Mouse (Mus musculus): ENCODE data around the gene Qsox2. TPM values are rescaled to one million over a fixed set of nuclear protein-coding genes. Genes with fewer than 3 reads are reported as not detected.

The Qsox2 gene
- polyA plus RNA-seq, 1 experiment from 2014 or later = 21.7 TPM

DNA sequence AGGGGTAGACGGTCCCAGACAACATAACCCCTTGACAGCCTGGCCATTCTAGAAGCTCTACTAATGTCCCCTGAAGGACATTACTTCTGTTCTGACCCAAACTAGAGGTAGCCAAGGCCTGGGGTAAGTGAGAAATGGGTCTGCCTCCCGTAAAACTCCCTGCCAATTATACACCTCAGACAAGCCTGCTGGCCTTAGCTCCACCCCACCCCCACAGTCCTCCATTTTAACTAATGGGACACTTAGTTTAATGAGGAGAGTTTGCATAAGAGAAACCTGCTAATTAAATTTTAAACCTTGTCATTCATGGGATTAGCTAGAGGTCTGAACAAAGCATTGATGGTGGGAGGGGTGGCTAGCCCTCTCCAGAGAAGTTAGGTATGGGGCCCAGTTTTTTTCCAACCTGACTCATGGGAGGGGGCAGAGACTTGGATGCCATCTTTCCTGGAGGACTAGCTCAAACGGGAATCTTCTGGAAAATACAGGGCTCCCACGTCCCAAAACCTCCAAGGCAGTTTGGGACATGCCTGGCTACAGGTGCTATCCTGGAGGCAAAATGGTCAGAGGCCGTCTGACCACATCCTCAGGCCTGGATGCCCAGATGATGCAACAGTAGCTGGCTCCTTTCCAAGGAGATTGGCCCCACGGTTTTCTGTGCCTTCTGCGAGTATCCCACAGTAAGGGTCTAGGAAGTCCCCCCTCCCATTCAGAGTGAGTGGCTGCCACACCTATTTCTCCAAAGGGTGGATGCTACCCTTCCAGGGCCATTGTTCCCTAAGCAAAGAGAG, 42.6 kb downstream of the Qsox2 start:
- peaks cover 88% of the 10 kb centered on the region for H3K27me3 ChIP-seq
- no peaks in the 10 kb centered on the region for H3K9me3 ChIP-seq (replicated peaks)
- peaks cover 5% of the 10 kb centered on the region; the same call in 1 of the 2 replicates for H3K4me1 ChIP-seq
- 29% methylated on average over 7 of the region's 7 CpGs for WGBS
- no peaks in the 10 kb centered on the region for H3K36me3 ChIP-seq
- no peak for ATAC-seq (ENCODE audit: insufficient number of reproducible peaks, low FRiP score, low TSS enrichment, low read depth)
- no peak overlapping the region for H3K4me3 ChIP-seq (replicated peaks)
- H3K27ac ChIP-seq (replicated peaks) = no peak overlapping the region
- no peak overlapping the region for H3K9ac ChIP-seq
- H3K4me2 ChIP-seq (replicated peaks) = no peak overlapping the region

DNA sequence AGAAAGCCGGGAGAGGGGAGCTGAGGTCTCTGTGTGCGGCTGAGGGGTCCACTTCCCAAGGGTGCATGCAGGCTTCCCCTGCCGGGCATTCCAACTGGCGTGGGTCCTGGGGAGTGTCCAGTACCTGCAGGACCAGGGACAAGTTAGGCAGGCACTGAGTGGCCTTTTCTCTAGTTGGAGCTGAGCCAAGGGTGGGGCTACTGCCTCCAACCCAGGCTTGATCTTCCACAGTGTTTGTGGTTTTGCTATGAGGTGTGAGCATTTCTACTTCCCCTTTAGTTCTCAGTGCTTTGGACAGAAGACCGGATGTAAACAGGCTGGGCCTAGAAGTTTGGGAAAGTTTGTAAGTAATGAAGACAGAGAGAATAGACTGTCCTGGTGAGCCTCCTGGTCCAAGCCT, 48.8 kb downstream of the Qsox2 start:
- no peaks in the 10 kb centered on the region for H3K36me3 ChIP-seq
- H3K4me1 ChIP-seq = peaks cover 3% of the 10 kb centered on the region; the same call in 1 of the 2 replicates
- ATAC-seq (ENCODE audit: insufficient number of reproducible peaks, low FRiP score, low TSS enrichment, low read depth) = no peak; the same call in 1 of the 2 replicates
- no peak overlapping the region for H3K4me2 ChIP-seq (replicated peaks)
- H3K27me3 ChIP-seq = peaks cover 35% of the 10 kb centered on the region
- 68% methylated on average over 5 of the region's 5 CpGs for WGBS
- H3K9ac ChIP-seq = no peak overlapping the region
- H3K4me3 ChIP-seq (replicated peaks) = no peak overlapping the region
- H3K9me3 ChIP-seq (replicated peaks) = no peaks in the 10 kb centered on the region
- H3K27ac ChIP-seq (replicated peaks) = no peak overlapping the region

DNA sequence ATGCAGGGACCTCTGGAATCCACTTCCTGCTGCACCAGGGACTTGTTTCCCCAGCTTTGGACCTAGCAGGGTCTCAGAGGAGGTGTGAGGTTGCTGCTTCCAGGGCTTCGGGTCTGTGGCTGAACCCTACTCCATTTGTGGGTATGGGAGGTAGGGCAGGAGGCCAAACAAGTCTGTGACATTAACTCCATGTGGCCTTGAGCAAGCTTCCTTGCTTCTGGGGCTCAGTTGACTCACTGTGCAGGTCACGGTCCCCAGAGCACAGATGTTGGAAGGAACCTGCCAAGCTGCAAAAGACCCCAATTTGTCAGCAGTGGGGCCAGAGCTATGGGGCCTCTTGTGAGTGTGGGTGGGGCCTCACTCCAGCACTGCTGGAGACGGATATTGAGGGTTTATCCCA, 53.0 kb downstream of the Qsox2 start:
- H3K9me3 ChIP-seq (replicated peaks) = no peaks in the 10 kb centered on the region
- no peak overlapping the region for H3K9ac ChIP-seq
- H3K27me3 ChIP-seq = peaks cover 9% of the 10 kb centered on the region; the same call in 1 of the 2 replicates
- H3K36me3 ChIP-seq = no peaks in the 10 kb centered on the region
- peaks cover 3% of the 10 kb centered on the region; the same call in 1 of the 2 replicates for H3K4me1 ChIP-seq
- no peak overlapping the region for H3K4me2 ChIP-seq (replicated peaks)
- ATAC-seq (ENCODE audit: insufficient number of reproducible peaks, low FRiP score, low TSS enrichment, low read depth) = no peak
- 34% methylated on average over 3 of the region's 3 CpGs for WGBS
- H3K4me3 ChIP-seq (replicated peaks) = no peak overlapping the region
- no peak overlapping the region for H3K27ac ChIP-seq (replicated peaks)

DNA sequence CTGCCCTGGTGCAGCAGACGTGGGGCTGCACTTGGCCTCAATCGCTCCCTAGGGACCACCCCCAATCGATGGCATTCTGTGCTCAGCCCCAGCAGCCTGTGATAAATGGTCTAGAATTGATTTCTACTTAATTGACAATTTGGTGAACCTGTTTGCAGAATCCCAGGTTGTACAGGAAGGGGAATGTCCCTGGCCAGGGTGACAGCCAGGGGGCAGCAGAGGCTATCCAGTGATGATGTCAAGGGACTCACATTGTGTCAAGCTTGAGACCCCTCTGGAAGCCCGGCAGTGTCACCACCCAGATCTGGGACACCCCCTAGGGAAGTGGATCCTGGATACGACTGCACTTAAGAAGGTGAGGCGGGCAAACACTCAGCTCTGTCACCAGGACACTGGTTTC, 54.7 kb downstream of the Qsox2 start:
- H3K36me3 ChIP-seq = no peaks in the 10 kb centered on the region
- no peak overlapping the region for H3K9ac ChIP-seq
- no peak overlapping the region for H3K4me2 ChIP-seq (replicated peaks)
- 10% methylated on average over 6 of the region's 6 CpGs for WGBS
- no peak overlapping the region for H3K4me3 ChIP-seq (replicated peaks)
- H3K4me1 ChIP-seq = peaks cover 3% of the 10 kb centered on the region; the same call in 1 of the 2 replicates
- no peaks in the 10 kb centered on the region for H3K9me3 ChIP-seq (replicated peaks)
- ATAC-seq (ENCODE audit: insufficient number of reproducible peaks, low FRiP score, low TSS enrichment, low read depth) = no peak
- peaks cover 6% of the 10 kb centered on the region; the same call in 1 of the 2 replicates for H3K27me3 ChIP-seq
- H3K27ac ChIP-seq (replicated peaks) = no peak overlapping the region

DNA sequence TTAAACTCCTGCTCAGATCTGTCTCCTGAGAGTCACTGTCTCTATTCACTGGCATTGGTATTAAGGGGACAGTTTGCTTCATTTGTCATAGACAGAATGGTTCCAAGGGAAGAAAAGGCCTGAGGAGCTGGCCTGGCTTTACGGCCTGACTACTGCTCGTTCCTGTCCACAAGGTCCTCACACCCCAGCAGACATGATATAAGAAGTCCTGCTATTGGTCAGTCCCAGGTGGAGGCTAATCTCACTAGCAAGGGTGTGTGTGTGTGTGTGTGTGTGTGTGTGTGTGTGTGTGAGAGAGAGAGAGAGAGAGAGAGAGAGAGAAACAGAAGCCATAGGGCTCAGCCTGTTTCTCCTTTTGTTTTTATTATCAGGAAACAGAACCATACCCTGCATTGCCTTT, 60.1 kb downstream of the Qsox2 start:
- Histone ChIP-seq H3K9ac (no peak overlapping the region), H3K27ac (replicated peaks) (no peak overlapping the region), H3K9me3 (replicated peaks) (no peaks in the 10 kb centered on the region), H3K36me3 (no peaks in the 10 kb centered on the region), H3K4me3 (replicated peaks) (no peak overlapping the region), H3K4me2 (replicated peaks) (no peak overlapping the region), H3K4me1 (no peaks in the 10 kb centered on the region), H3K27me3 (0 out of 2 replicates have a peak, but pooled peaks cover 2% of the 10 kb centered on the region)
- WGBS = 58% methylated on average over 2 of the region's 2 CpGs
- no peak for ATAC-seq (ENCODE audit: insufficient number of reproducible peaks, low FRiP score, low TSS enrichment, low read depth)

DNA sequence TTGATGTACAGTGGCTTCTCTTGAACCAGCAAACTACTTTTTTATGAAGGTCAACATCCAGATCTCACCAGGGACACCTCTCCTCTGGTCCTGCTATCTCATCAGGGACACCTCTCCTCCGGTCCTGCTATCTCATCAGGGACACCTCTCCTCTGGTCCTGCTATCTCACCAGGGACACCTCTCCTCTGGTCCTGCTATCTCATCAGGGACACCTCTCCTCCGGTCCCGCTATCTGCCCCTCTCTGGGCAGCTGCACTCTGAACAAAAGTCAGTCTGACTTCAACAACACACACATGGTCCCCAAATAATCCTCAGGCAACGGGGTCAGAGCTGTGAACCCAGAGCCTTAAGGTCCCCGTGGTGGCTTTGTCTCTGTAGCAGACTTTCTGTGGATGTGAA, 60.6 kb downstream of the Qsox2 start:
- 52% methylated on average over 5 of the region's 5 CpGs for WGBS
- ATAC-seq (ENCODE audit: insufficient number of reproducible peaks, low FRiP score, low TSS enrichment, low read depth) = no peak

GRCm38 (mm10) chr2:26175191-26175590, 62.1 kb downstream of the Qsox2 start:
- H3K4me3 ChIP-seq (replicated peaks) = no peak overlapping the region
- WGBS = 48% methylated on average over 4 of the region's 4 CpGs
- H3K27me3 ChIP-seq = no peaks in the 10 kb centered on the region
- H3K9me3 ChIP-seq (replicated peaks) = no peaks in the 10 kb centered on the region
- no peaks in the 10 kb centered on the region for H3K4me1 ChIP-seq
- H3K9ac ChIP-seq = no peak overlapping the region
- no peak for ATAC-seq (ENCODE audit: insufficient number of reproducible peaks, low FRiP score, low TSS enrichment, low read depth)
- H3K36me3 ChIP-seq = no peaks in the 10 kb centered on the region
- no peak overlapping the region for H3K4me2 ChIP-seq (replicated peaks)
- H3K27ac ChIP-seq (replicated peaks) = no peak overlapping the region

More for the DNA sequence above, 60.6 kb downstream of the Qsox2 start:
- no peak overlapping the region for H3K4me2 ChIP-seq (replicated peaks)
- H3K36me3 ChIP-seq = no peaks in the 10 kb centered on the region
- H3K4me3 ChIP-seq (replicated peaks) = no peak overlapping the region
- no peaks in the 10 kb centered on the region for H3K9me3 ChIP-seq (replicated peaks)
- no peaks in the 10 kb centered on the region for H3K4me1 ChIP-seq
- H3K27ac ChIP-seq (replicated peaks) = no peak overlapping the region
- no peak overlapping the region for H3K9ac ChIP-seq
- H3K27me3 ChIP-seq = no peaks in the 10 kb centered on the region

DNA sequence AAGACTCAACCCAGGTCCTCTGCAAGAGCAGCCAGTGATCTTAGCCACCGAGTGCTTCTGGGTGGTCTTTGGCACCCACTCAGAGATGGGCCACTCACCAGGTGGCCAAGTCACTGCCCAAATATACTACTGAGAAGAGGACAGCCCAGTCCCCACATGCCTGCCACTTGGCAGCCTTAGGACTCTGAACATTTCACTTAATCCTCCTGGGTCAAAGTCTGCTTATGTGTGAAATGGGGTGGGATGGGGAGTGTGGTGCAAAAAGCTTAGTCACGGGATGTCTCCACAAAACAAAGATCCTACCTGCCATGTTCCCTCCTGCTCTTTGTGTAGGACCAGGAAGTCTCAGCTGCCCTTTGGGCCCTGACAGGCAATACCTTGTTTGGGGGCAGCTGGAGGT, 65.2 kb downstream of the Qsox2 start:
- Histone ChIP-seq H3K27ac (replicated peaks) (no peak overlapping the region), H3K4me2 (replicated peaks) (no peak overlapping the region), H3K27me3 (0 out of 2 replicates have a peak, but pooled peaks cover 3% of the 10 kb centered on the region), H3K4me3 (replicated peaks) (no peak overlapping the region), H3K4me1 (no peaks in the 10 kb centered on the region), H3K9me3 (replicated peaks) (no peaks in the 10 kb centered on the region), H3K9ac (no peak overlapping the region), H3K36me3 (no peaks in the 10 kb centered on the region)
- 77% methylated on average over 2 of the region's 2 CpGs for WGBS
- ATAC-seq (ENCODE audit: insufficient number of reproducible peaks, low FRiP score, low TSS enrichment, low read depth) = no peak

DNA sequence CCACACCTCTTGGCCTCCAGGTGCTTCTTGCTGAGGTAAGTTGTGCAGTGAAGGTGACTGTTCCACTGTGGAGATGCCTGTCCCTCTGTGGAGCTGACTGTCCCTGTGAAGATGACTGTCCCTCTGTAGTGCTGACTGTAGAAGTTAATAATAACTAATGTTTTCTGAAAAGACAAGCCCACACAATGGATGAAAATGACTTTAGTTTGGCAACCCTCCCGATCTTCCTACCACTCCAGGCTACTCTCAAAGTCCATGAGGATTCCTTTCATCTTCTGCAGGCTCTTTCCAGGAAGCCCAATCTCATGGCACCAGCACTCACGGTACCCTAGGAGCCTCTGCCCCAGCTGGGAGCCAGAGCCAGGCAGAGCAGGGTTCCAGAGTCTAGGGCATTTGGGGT, 66.9 kb downstream of the Qsox2 start:
- no peak for ATAC-seq (ENCODE audit: insufficient number of reproducible peaks, low FRiP score, low TSS enrichment, low read depth)
- 36% methylated on average over 2 of the region's 2 CpGs for WGBS

GRCm38 (mm10) chr2:26168843-26169579, 68.3 kb downstream of the Qsox2 start:
- Histone ChIP-seq H3K4me1 (no peaks in the 10 kb centered on the region), H3K27ac (replicated peaks) (no peak overlapping the region), H3K9me3 (replicated peaks) (no peaks in the 10 kb centered on the region), H3K9ac (no peak overlapping the region), H3K4me2 (replicated peaks) (no peak overlapping the region), H3K27me3 (0 out of 2 replicates have a peak, but pooled peaks cover 3% of the 10 kb centered on the region), H3K4me3 (replicated peaks) (no peak overlapping the region), H3K36me3 (no peaks in the 10 kb centered on the region)
- 26% methylated on average over 11 of the region's 11 CpGs for whole genome bisulfite sequencing
- ATAC-seq (ENCODE audit: insufficient number of reproducible peaks, low FRiP score, low TSS enrichment, low read depth) = peak; percentile 34

More for the DNA sequence above, 66.9 kb downstream of the Qsox2 start:
- Histone ChIP-seq H3K4me3 (replicated peaks) (no peak overlapping the region), H3K4me2 (replicated peaks) (no peak overlapping the region), H3K4me1 (no peaks in the 10 kb centered on the region), H3K36me3 (no peaks in the 10 kb centered on the region), H3K9ac (no peak overlapping the region), H3K9me3 (replicated peaks) (no peaks in the 10 kb centered on the region), H3K27ac (replicated peaks) (no peak overlapping the region), H3K27me3 (0 out of 2 replicates have a peak, but pooled peaks cover 3% of the 10 kb centered on the region)

GRCm38 (mm10) chr2:26166890-26167289, 70.4 kb downstream of the Qsox2 start:
- Histone ChIP-seq H3K4me2 (replicated peaks) (no peak overlapping the region), H3K27me3 (0 out of 2 replicates have a peak, but pooled peaks cover 3% of the 10 kb centered on the region), H3K4me1 (no peaks in the 10 kb centered on the region), H3K36me3 (no peaks in the 10 kb centered on the region), H3K9me3 (replicated peaks) (no peaks in the 10 kb centered on the region), H3K27ac (replicated peaks) (no peak overlapping the region), H3K4me3 (replicated peaks) (no peak overlapping the region), H3K9ac (no peak overlapping the region)
- no peak for ATAC-seq (ENCODE audit: insufficient number of reproducible peaks, low FRiP score, low TSS enrichment, low read depth)
- 55% methylated on average over 3 of the region's 3 CpGs for WGBS
